Mouse (Mus musculus) neural tube, embryonic 12.5 days (tissue): Measurements from ENCODE around the gene Espn. TPM values are rescaled to one million over a fixed set of nuclear protein-coding genes. Genes with fewer than 3 reads are reported as not detected.

ENCODE experiments used
- ATAC-seq: fragments of 200-750 bp; cut with Nextera tagmentation; 2 replicates; pipeline ENCODE4 v1.8.0; 2017; ENCODE audit warnings: low read depth, mild to moderate bottlenecking, moderate TSS enrichment, moderate library complexity; ENCODE audit not compliant: low FRiP score
- H3K27ac ChIP-seq: fragments of 300-500 bp; sonication (generic); 2 replicates; pipeline ENCODE4 v1.5.1; 2016
- H3K27me3 ChIP-seq: fragments of 300-500 bp; sonication (generic); replicated peaks from 2 replicates; pipeline ENCODE4 v1.6.1; 2016; ENCODE audit warnings: mild to moderate bottlenecking
- H3K36me3 ChIP-seq: fragments of 300-500 bp; sonication (generic); 2 replicates; pipeline ENCODE4 v1.6.1; 2016; ENCODE audit warnings: mild to moderate bottlenecking
- H3K4me1 ChIP-seq: fragments of 300-500 bp; sonication (generic); 2 replicates; pipeline ENCODE4 v1.6.1; 2016
- H3K4me2 ChIP-seq: fragments of 300-500 bp; sonication (generic); replicated peaks from 2 replicates; pipeline ENCODE4 v1.6.1; 2016; ENCODE audit warnings: mild to moderate bottlenecking
- H3K4me3 ChIP-seq: fragments of 300-500 bp; sonication (generic); 2 replicates; pipeline ENCODE4 v1.5.1; 2016
- H3K9ac ChIP-seq: fragments of 300-500 bp; sonication (generic); 2 replicates; pipeline ENCODE4 v1.6.1; 2016; ENCODE audit warnings: mild to moderate bottlenecking
- H3K9me3 ChIP-seq: fragments of 300-500 bp; sonication (generic); 2 replicates; pipeline ENCODE4 v1.6.1; 2016; ENCODE audit warnings: mild to moderate bottlenecking
- WGBS: fragments of 180-500 bp; shearing (Covaris S2); methylation state at CpG from one replicate; pipeline ENCODE4 v1.1.7; 2016; 5-methylcytosine and 5-hydroxymethylcytosine counted together
- polyA plus RNA-seq: library from polyadenylated mRNA; unstranded; fragments of >200 nt; fragmentation: Nextera tagmentation; extraction: Ambion mirVana; gene quantifications from 2 replicates; pipeline ENCODE4 v1.2.1, GENCODE M21; 2016

Espn gene
- 0.32 and 0.55 TPM in 2 replicates for polyA plus RNA-seq

GRCm38 (mm10) chr4:152151966-152152544 lies at the start of gene Espn:
Espn (minus strand) TSS chr4:152152371.
- H3K27ac ChIP-seq = no peak within 1 kb of the TSS
- peak; percentile 60 for ATAC-seq
- H3K9me3 ChIP-seq = no peaks in the 10 kb centered on the region
- peak within 1 kb of the TSS; percentile 64 for H3K4me2 ChIP-seq
- H3K4me1 ChIP-seq = peaks cover 8% of the 10 kb centered on the region
- under 1% methylated on average over 57 of the region's 57 CpGs for WGBS
- H3K9ac ChIP-seq = 0 out of 2 replicates have a peak within 1 kb of the TSS, but pooled peaks have one; percentile 21
- H3K27me3 ChIP-seq = peaks cover 70% of the 10 kb centered on the region
- peak within 1 kb of the TSS; percentile 33 for H3K4me3 ChIP-seq
- H3K36me3 ChIP-seq = no peaks in the 10 kb centered on the region

GRCm38 (mm10) chr4:152201492-152201891 lies 49.3 kb upstream of the Espn start:
- H3K27me3 ChIP-seq = no peaks in the 10 kb centered on the region
- no peak overlapping the region for H3K4me2 ChIP-seq
- WGBS = 71% methylated on average over 6 of the region's 6 CpGs
- H3K27ac ChIP-seq = no peak overlapping the region
- no peaks in the 10 kb centered on the region for H3K9me3 ChIP-seq
- no peak overlapping the region for H3K4me3 ChIP-seq
- H3K36me3 ChIP-seq = no peaks in the 10 kb centered on the region
- H3K4me1 ChIP-seq = peaks cover 8% of the 10 kb centered on the region; the same call in 1 of the 2 replicates
- no peak for ATAC-seq
- H3K9ac ChIP-seq = no peak overlapping the region

- no peak for ATAC-seq
- Histone ChIP-seq H3K9ac (no peak overlapping the region), H3K4me1 (peaks cover 8% of the 10 kb centered on the region; the same call in 1 of the 2 replicates), H3K27me3 (no peaks in the 10 kb centered on the region), H3K27ac (no peak overlapping the region), H3K36me3 (no peaks in the 10 kb centered on the region), H3K9me3 (no peaks in the 10 kb centered on the region), H3K4me2 (no peak overlapping the region), H3K4me3 (no peak overlapping the region)
- WGBS = 85% methylated on average over 1 of the region's 1 CpGs
Measured at GRCm38 (mm10) chr4:152199617-152200016, 47.4 kb upstream of the Espn start.

GRCm38 (mm10) chr4:152197545-152197944 lies 45.4 kb upstream of the Espn start:
- H3K36me3 ChIP-seq = no peaks in the 10 kb centered on the region
- no peak overlapping the region for H3K4me2 ChIP-seq
- no peaks in the 10 kb centered on the region for H3K9me3 ChIP-seq
- 89% methylated on average over 5 of the region's 5 CpGs for WGBS
- ATAC-seq = no peak
- H3K27me3 ChIP-seq = no peaks in the 10 kb centered on the region
- peaks cover 3% of the 10 kb centered on the region; the same call in 1 of the 2 replicates for H3K4me1 ChIP-seq
- H3K9ac ChIP-seq = no peak overlapping the region
- no peak overlapping the region for H3K27ac ChIP-seq
- H3K4me3 ChIP-seq = no peak overlapping the region

GRCm38 (mm10) chr4:152196276-152196675 lies 44.1 kb upstream of the Espn start:
- Histone ChIP-seq H3K36me3 (no peaks in the 10 kb centered on the region), H3K27ac (no peak overlapping the region), H3K9ac (no peak overlapping the region), H3K9me3 (no peaks in the 10 kb centered on the region), H3K4me2 (no peak overlapping the region), H3K27me3 (no peaks in the 10 kb centered on the region), H3K4me1 (no peaks in the 10 kb centered on the region; the same call in 1 of the 2 replicates), H3K4me3 (no peak overlapping the region)
- 95% methylated on average over 9 of the region's 9 CpGs for WGBS
- ATAC-seq = no peak

- ATAC-seq = no peak
- H3K27me3 ChIP-seq = no peaks in the 10 kb centered on the region
- WGBS = 90% methylated on average over 3 of the region's 3 CpGs
- H3K9me3 ChIP-seq = no peaks in the 10 kb centered on the region
- H3K4me2 ChIP-seq = no peak overlapping the region
- no peak overlapping the region for H3K4me3 ChIP-seq
- H3K9ac ChIP-seq = no peak overlapping the region
- no peaks in the 10 kb centered on the region for H3K36me3 ChIP-seq
- no peaks in the 10 kb centered on the region; the same call in 1 of the 2 replicates for H3K4me1 ChIP-seq
- H3K27ac ChIP-seq = no peak overlapping the region
Measured at GRCm38 (mm10) chr4:152194476-152195175, 42.5 kb upstream of the Espn start.

GRCm38 (mm10) chr4:152192569-152192968 lies 40.4 kb upstream of the Espn start:
- Histone ChIP-seq H3K9me3 (no peaks in the 10 kb centered on the region), H3K27ac (no peak overlapping the region), H3K4me3 (no peak overlapping the region), H3K4me2 (no peak overlapping the region), H3K4me1 (no peaks in the 10 kb centered on the region; the same call in 1 of the 2 replicates), H3K36me3 (no peaks in the 10 kb centered on the region), H3K9ac (no peak overlapping the region), H3K27me3 (no peaks in the 10 kb centered on the region)
- WGBS = 43% methylated on average over 4 of the region's 4 CpGs
- no peak for ATAC-seq

GRCm38 (mm10) chr4:152190701-152191100 lies 38.5 kb upstream of the Espn start:
- Histone ChIP-seq H3K4me3 (no peak overlapping the region), H3K4me1 (peaks cover 12% of the 10 kb centered on the region), H3K9me3 (no peaks in the 10 kb centered on the region), H3K9ac (no peak overlapping the region), H3K27ac (no peak overlapping the region), H3K36me3 (no peaks in the 10 kb centered on the region), H3K4me2 (no peak overlapping the region), H3K27me3 (no peaks in the 10 kb centered on the region)
- ATAC-seq = no peak
- WGBS = 81% methylated on average over 5 of the region's 5 CpGs

GRCm38 (mm10) chr4:152190096-152190653 lies 38.0 kb upstream of the Espn start:
- Histone ChIP-seq H3K4me1 (peaks cover 17% of the 10 kb centered on the region), H3K4me3 (no peak overlapping the region), H3K27me3 (no peaks in the 10 kb centered on the region), H3K9ac (no peak overlapping the region), H3K4me2 (no peak overlapping the region), H3K36me3 (no peaks in the 10 kb centered on the region), H3K27ac (no peak overlapping the region), H3K9me3 (no peaks in the 10 kb centered on the region)
- no peak for ATAC-seq
- WGBS = 53% methylated on average over 11 of the region's 11 CpGs

GRCm38 (mm10) chr4:152189691-152190090 lies 37.5 kb upstream of the Espn start:
- Histone ChIP-seq H3K27me3 (no peaks in the 10 kb centered on the region), H3K27ac (no peak overlapping the region), H3K36me3 (no peaks in the 10 kb centered on the region), H3K4me3 (no peak overlapping the region), H3K9ac (0 out of 2 replicates have a peak overlapping the region, but pooled peaks have one; percentile 5), H3K4me2 (no peak overlapping the region), H3K9me3 (no peaks in the 10 kb centered on the region), H3K4me1 (peaks cover 17% of the 10 kb centered on the region)
- no peak for ATAC-seq
- 91% methylated on average over 4 of the region's 4 CpGs for WGBS

- Histone ChIP-seq H3K4me3 (no peak overlapping the region), H3K27me3 (no peaks in the 10 kb centered on the region), H3K9ac (0 out of 2 replicates have a peak overlapping the region, but pooled peaks have one; percentile 5), H3K4me2 (no peak overlapping the region), H3K9me3 (no peaks in the 10 kb centered on the region), H3K27ac (no peak overlapping the region), H3K4me1 (peaks cover 17% of the 10 kb centered on the region), H3K36me3 (no peaks in the 10 kb centered on the region)
- no peak for ATAC-seq
- 91% methylated on average over 6 of the region's 6 CpGs for WGBS
Measured at GRCm38 (mm10) chr4:152189071-152189470, 36.9 kb upstream of the Espn start.

- no peak overlapping the region for H3K4me3 ChIP-seq
- WGBS = 94% methylated on average over 2 of the region's 2 CpGs
- H3K27me3 ChIP-seq = no peaks in the 10 kb centered on the region
- no peak overlapping the region for H3K4me2 ChIP-seq
- H3K9me3 ChIP-seq = no peaks in the 10 kb centered on the region
- no peak overlapping the region for H3K27ac ChIP-seq
- no peak for ATAC-seq
- H3K4me1 ChIP-seq = peaks cover 17% of the 10 kb centered on the region
- no peak overlapping the region for H3K9ac ChIP-seq
- no peaks in the 10 kb centered on the region for H3K36me3 ChIP-seq
Measured at GRCm38 (mm10) chr4:152188651-152189050, 36.5 kb upstream of the Espn start.
